Mouse (Mus musculus) C2C12 (cell line): Measurements from ENCODE around the gene T.

Experiments
- CEBPB ChIP-seq: IDR thresholded peaks from one replicate; pipeline ENCODE4 v1.6.1; 2011; ENCODE audit warnings: low read depth, mild to moderate bottlenecking, control low read depth, moderate library complexity
- CTCF ChIP-seq: IDR thresholded peaks from one replicate; pipeline ENCODE4 v1.5.1; 2011; ENCODE audit not compliant: control insufficient read depth, insufficient read depth, insufficient read length
- MAX ChIP-seq: IDR thresholded peaks from one replicate; pipeline ENCODE4 v1.6.1; 2011; ENCODE audit warnings: mild to moderate bottlenecking, control low read depth
- MYOD1 ChIP-seq: IDR thresholded peaks from one replicate; pipeline ENCODE4 v1.6.1; 2011; ENCODE audit warnings: low read depth; ENCODE audit not compliant: control insufficient read depth, insufficient read length
- MYOG ChIP-seq: IDR thresholded peaks from one replicate; pipeline ENCODE4 v1.6.1; 2011; ENCODE audit not compliant: control insufficient read depth, insufficient read length; ENCODE audit errors: extremely low read depth
- USF1 ChIP-seq: IDR thresholded peaks from one replicate; pipeline ENCODE4 v1.6.1; 2011; ENCODE audit warnings: low read depth, mild to moderate bottlenecking, control low read depth, moderate library complexity

- no peak for TF ChIP-seq CTCF
- TF ChIP-seq MAX, result no peak
- no peak for TF ChIP-seq USF1
- no peak for TF ChIP-seq CEBPB
- TF ChIP-seq MYOG, result no peak
- TF ChIP-seq MYOD1, result no peak
Measured at GRCm38 (mm10) chr17:8478554-8478953, 44.3 kb downstream of the T start.
